Mouse (Mus musculus) cerebellum, adult 2 months (tissue): ENCODE results near the gene Lrrc4b.
A peak's percentile ranks its signal among the peaks of the same experiment; 100 is the strongest.

Experiments
- CTCF ChIP-seq: fragments of 200-500 bp; IDR thresholded peaks from 2 replicates; pipeline ENCODE4 v1.5.1; 2011; ENCODE audit warnings: low read depth, mild to moderate bottlenecking, control low read depth, low read length, moderate library complexity, borderline replicate concordance; ENCODE audit not compliant: insufficient read depth
- POLR2A ChIP-seq: fragments of 200-500 bp; IDR thresholded peaks from 2 replicates; pipeline ENCODE4 v1.6.1; 2011; ENCODE audit warnings: low read length, control low read depth, borderline replicate concordance; ENCODE audit not compliant: insufficient read depth

- TF ChIP-seq CTCF (no peak), POLR2A (peak; percentile 56; the same call in 1 of the 2 replicates)
Observed at GRCm38 (mm10) chr7:44405346-44406014, 23.3 kb upstream of the Lrrc4b start.
